Comparison of ENCODE assay signal across 8 mouse cellular contexts in the genomic region with DNA sequence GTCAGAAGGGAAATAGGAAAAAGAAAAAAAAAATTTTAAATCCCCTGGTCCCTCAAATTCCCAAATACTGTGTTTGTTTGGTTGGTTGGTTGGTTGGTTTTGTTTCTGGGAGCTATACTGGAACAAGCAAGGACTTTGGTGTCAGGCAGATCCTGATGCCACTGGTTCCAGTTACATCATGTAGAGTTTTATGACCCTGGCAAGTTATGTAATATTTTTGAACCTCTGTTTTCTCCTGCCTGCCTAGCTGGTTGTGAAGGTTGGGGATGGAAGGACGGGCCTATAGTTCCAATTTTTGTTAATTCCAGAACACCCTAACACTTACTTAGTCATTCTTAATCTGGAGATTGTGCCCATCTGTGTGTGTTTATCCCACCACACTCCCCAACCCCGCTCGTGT. TPM values are rescaled to one million over a fixed set of nuclear protein-coding genes. Genes with fewer than 3 reads are reported as not detected.
DNase-seq lines count a peak whose midpoint lies in the region; ATAC-seq and TF ChIP-seq lines count a peak whose summit lies in the region.

No protein-coding gene starts in this region.

- no peaks in the 10 kb centered on the region for H3K9me3 ChIP-seq in neural tube, embryonic 12.5 days
- H3K9me3 ChIP-seq in intestine, embryonic 16.5 days (ENCODE audit: control insufficient read depth, low read length) = no peaks in the 10 kb centered on the region
- no peaks in the 10 kb centered on the region for H3K9me3 ChIP-seq in stomach, postnatal 0 days (ENCODE audit: control insufficient read depth, low read length)

- H3K4me2 ChIP-seq in neural tube, embryonic 12.5 days (replicated peaks) = peak overlapping the region; percentile 70
- H3K4me2 ChIP-seq in intestine, embryonic 16.5 days (ENCODE audit: low read depth, low read length) = peak overlapping the region; percentile 59
- peak overlapping the region; percentile 80; the same call in 1 of the 2 replicates for H3K4me2 ChIP-seq in stomach, postnatal 0 days (replicated peaks; ENCODE audit: low read depth)

- H3K36me3 ChIP-seq in neural tube, embryonic 12.5 days = no peaks in the 10 kb centered on the region
- H3K36me3 ChIP-seq in intestine, embryonic 16.5 days (ENCODE audit: control insufficient read depth, insufficient read depth, low read length) = no peaks in the 10 kb centered on the region
- H3K36me3 ChIP-seq in stomach, postnatal 0 days (ENCODE audit: control insufficient read depth, insufficient read depth, low read length) = no peaks in the 10 kb centered on the region

- TF ChIP-seq CTCF in stomach, postnatal 0 days (IDR thresholded peaks at IDR 0.05; ENCODE audit: low read depth) = no peak

- H3K9ac ChIP-seq in neural tube, embryonic 12.5 days = no peak overlapping the region
- H3K9ac ChIP-seq in intestine, embryonic 16.5 days (ENCODE audit: low read depth, low read length) = no peak overlapping the region
- H3K9ac ChIP-seq in stomach, postnatal 0 days (ENCODE audit: low read length) = no peak overlapping the region

- 67% methylated on average over 3 of the region's 3 CpGs for WGBS in neural tube, embryonic 12.5 days
- 55% methylated on average over 3 of the region's 3 CpGs for WGBS in intestine, embryonic 16.5 days
- WGBS in stomach, postnatal 0 days = 49% methylated on average over 3 of the region's 3 CpGs

- no peak for TF ChIP-seq EP300 in stomach, postnatal 0 days (optimal IDR thresholded peaks at IDR 0.05)

- peak; percentile 17 to 18 for DNase-seq in frontal cortex, postnatal 36 days (ENCODE audit: low spot score in 2 of 2)
- no peak for DNase-seq in frontal cortex, postnatal 25 days (ENCODE audit: low spot score in 2 of 2)
- DNase-seq in neural tube, embryonic 10.5 days (ENCODE audit: extremely low spot score, low spot score) = no peak
- DNase-seq in stomach, postnatal 0 days (ENCODE audit: low spot score) = no peak
- DNase-seq in yolk sac, embryonic 10.5 days (ENCODE audit: low spot score) = no peak

- H3K4me1 ChIP-seq in neural tube, embryonic 12.5 days = no peaks in the 10 kb centered on the region
- no peaks in the 10 kb centered on the region for H3K4me1 ChIP-seq in intestine, embryonic 16.5 days (ENCODE audit: control insufficient read depth, insufficient read depth, low read length)
- H3K4me1 ChIP-seq in stomach, postnatal 0 days (replicated peaks; ENCODE audit: control insufficient read depth, insufficient read depth) = no peaks in the 10 kb centered on the region

- H3K4me3 ChIP-seq in neural tube, embryonic 12.5 days = no peak overlapping the region
- 0 out of 2 replicates have a peak overlapping the region, but pooled peaks have one; percentile 85 for H3K4me3 ChIP-seq in intestine, embryonic 16.5 days (ENCODE audit: low read length)
- H3K4me3 ChIP-seq in stomach, postnatal 0 days (ENCODE audit: low read depth, low read length) = no peak overlapping the region

- no peak overlapping the region for H3K27ac ChIP-seq in neural tube, embryonic 12.5 days
- no peak overlapping the region for H3K27ac ChIP-seq in intestine, embryonic 16.5 days (ENCODE audit: low read length)
- H3K27ac ChIP-seq in stomach, postnatal 0 days (replicated peaks) = peak overlapping the region; percentile 97; the same call in 1 of the 2 replicates

- no peaks in the 10 kb centered on the region for H3K27me3 ChIP-seq in neural tube, embryonic 12.5 days (replicated peaks)
- no peaks in the 10 kb centered on the region for H3K27me3 ChIP-seq in intestine, embryonic 16.5 days (replicated peaks; ENCODE audit: control insufficient read depth, insufficient read depth, low read length)
- no peaks in the 10 kb centered on the region for H3K27me3 ChIP-seq in stomach, postnatal 0 days (ENCODE audit: control insufficient read depth, insufficient read depth, low read length)

- no peak for ATAC-seq in neural tube, embryonic 12.5 days (ENCODE audit: low FRiP score, low read depth)
- ATAC-seq in intestine, embryonic 16.5 days = 0 out of 2 replicates have a peak, but pooled peaks have one; percentile 20
- no peak for ATAC-seq in stomach, postnatal 0 days (ENCODE audit: low FRiP score, low TSS enrichment)
- no peak for ATAC-seq in erythroid progenitor cell, adult 5-6 weeks (replicated peaks; ENCODE audit: low FRiP score, poor library complexity, severe bottlenecking)

RNA-seq across cellular contexts. Expression of a gene that starts 1.0 kb away (rescaled TPM):
- 5.2 and 6.7 TPM in 2 replicates for polyA plus RNA-seq in neural tube, embryonic 12.5 days (2016; fragmentation: Nextera tagmentation; extraction: Ambion mirVana)
- 3.1 and 3.6 TPM in 2 replicates for polyA plus RNA-seq in intestine, embryonic 16.5 days (2015; fragmentation: Nextera tagmentation; extraction: Ambion mirVana)
- 2.6 and 3.0 TPM in 2 replicates for polyA plus RNA-seq in stomach, postnatal 0 days (2015; fragmentation: Nextera tagmentation; extraction: Ambion mirVana)
- total RNA-seq in erythroid progenitor cell, adult 5-6 weeks (2015; ENCODE audit: low replicate concordance) = 1.8 TPM in 1 of 2 replicates, not detected in the other
- 0.08 and 1.2 TPM in 2 replicates for total RNA-seq in erythroid progenitor cell, adult 5-6 weeks (2017; ENCODE audit: low replicate concordance)

RNA-seq across cellular contexts. Expression of a gene that starts 51.8 kb away (rescaled TPM):
- 219 and 237 TPM in 2 replicates for polyA plus RNA-seq in neural tube, embryonic 12.5 days (2016; fragmentation: Nextera tagmentation; extraction: Ambion mirVana)
- 113 and 115 TPM in 2 replicates for polyA plus RNA-seq in intestine, embryonic 16.5 days (2015; fragmentation: Nextera tagmentation; extraction: Ambion mirVana)
- polyA plus RNA-seq in stomach, postnatal 0 days (2015; fragmentation: Nextera tagmentation; extraction: Ambion mirVana) = 114 TPM in 2 replicates
- 33.5 and 49.7 TPM in 2 replicates for total RNA-seq in erythroid progenitor cell, adult 5-6 weeks (2015; ENCODE audit: low replicate concordance)
- total RNA-seq in erythroid progenitor cell, adult 5-6 weeks (2017; ENCODE audit: low replicate concordance) = 30.3 and 36.5 TPM in 2 replicates

RNA-seq across cellular contexts. Expression of a gene that starts 52.8 kb away (rescaled TPM):
- polyA plus RNA-seq in neural tube, embryonic 12.5 days (2016; fragmentation: Nextera tagmentation; extraction: Ambion mirVana) = 93.5 and 96.7 TPM in 2 replicates
- 81.9 and 91.0 TPM in 2 replicates for polyA plus RNA-seq in intestine, embryonic 16.5 days (2015; fragmentation: Nextera tagmentation; extraction: Ambion mirVana)
- 64.0 and 66.7 TPM in 2 replicates for polyA plus RNA-seq in stomach, postnatal 0 days (2015; fragmentation: Nextera tagmentation; extraction: Ambion mirVana)
- total RNA-seq in erythroid progenitor cell, adult 5-6 weeks (2015; ENCODE audit: low replicate concordance) = 13.8 and 15.1 TPM in 2 replicates
- 7.9 and 14.8 TPM in 2 replicates for total RNA-seq in erythroid progenitor cell, adult 5-6 weeks (2017; ENCODE audit: low replicate concordance)

Comparison
In these comparisons a context has a peak if more than half of its experiments do, and no peak if none do; other contexts are left out.
1. DNase-seq: peak in frontal cortex, postnatal 36 days (2 of 2); none in frontal cortex, postnatal 25 days (0 of 2), neural tube, embryonic 10.5 days (single experiment), stomach, postnatal 0 days (single experiment) and yolk sac, embryonic 10.5 days (single experiment).
2. Peak in every context shown above with its lines, with median percentiles within 50 percentile points of each other: H3K4me2 ChIP-seq.